In the genomic region with DNA sequence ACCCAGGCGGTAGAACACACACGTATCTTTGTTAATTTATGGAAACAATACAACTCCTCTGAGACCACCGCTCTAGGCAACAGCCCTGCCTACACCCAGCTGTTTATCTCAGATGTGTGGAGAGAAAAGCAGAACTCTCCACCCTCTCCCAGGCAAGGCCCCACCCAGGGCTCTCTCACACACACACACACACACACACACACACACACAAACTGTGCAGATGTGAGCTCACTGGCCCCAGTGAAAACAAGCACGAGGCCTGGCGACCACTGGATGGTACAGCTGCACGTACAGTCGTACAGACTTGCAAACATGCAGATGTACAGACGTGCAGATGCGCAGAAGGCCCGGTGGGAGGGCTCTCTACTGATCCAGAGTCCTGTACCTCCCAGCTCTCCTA, we compare ENCODE assay signal across 7 mouse cellular contexts. TPM values are rescaled to one million over a fixed set of nuclear protein-coding genes. Genes with fewer than 3 reads are reported as not detected.
DNase-seq lines count a peak whose midpoint lies in the region; ATAC-seq and TF ChIP-seq lines count a peak whose summit lies in the region.

No protein-coding gene starts in this region.

- no peak for ATAC-seq in midbrain, embryonic 14.5 days (ENCODE audit: low FRiP score, low TSS enrichment)
- no peak for ATAC-seq in midbrain, embryonic 11.5 days (ENCODE audit: low FRiP score)
- no peak for ATAC-seq in heart, embryonic 14.5 days (ENCODE audit: insufficient number of reproducible peaks, insufficient read depth, low FRiP score, low read depth)
- ATAC-seq in liver, postnatal 0 days = peak; percentile 83

- H3K9me3 ChIP-seq in midbrain, embryonic 14.5 days (ENCODE audit: control insufficient read depth, low read length) = no peaks in the 10 kb centered on the region
- no peaks in the 10 kb centered on the region for H3K9me3 ChIP-seq in midbrain, embryonic 11.5 days (ENCODE audit: control insufficient read depth, low read length)
- H3K9me3 ChIP-seq in heart, embryonic 14.5 days (ENCODE audit: control insufficient read depth, low read length) = no peaks in the 10 kb centered on the region
- H3K9me3 ChIP-seq in liver, postnatal 0 days (ENCODE audit: low read length) = no peaks in the 10 kb centered on the region

- no peak for TF ChIP-seq CTCF in liver, postnatal 0 days (IDR thresholded peaks at IDR 0.05; ENCODE audit: low read depth)
- TF ChIP-seq CTCF in left cerebral cortex, adult 2 months (IDR thresholded peaks at IDR 0.05) = no peak

- no peak overlapping the region for H3K4me3 ChIP-seq in midbrain, embryonic 14.5 days (replicated peaks; ENCODE audit: low read depth, low read length)
- H3K4me3 ChIP-seq in midbrain, embryonic 11.5 days (ENCODE audit: low read depth, low read length) = no peak overlapping the region
- H3K4me3 ChIP-seq in heart, embryonic 14.5 days (ENCODE audit: control insufficient read depth in 1 of 2, insufficient read depth in 1 of 2, low read depth in 1 of 2, low read length in 2 of 2) = no peak overlapping the region
- no peak overlapping the region for H3K4me3 ChIP-seq in liver, postnatal 0 days (ENCODE audit: low read depth, low read length)
- H3K4me3 ChIP-seq in left cerebral cortex, adult 2 months = no peak overlapping the region

- WGBS in midbrain, embryonic 14.5 days = 63% methylated on average over 10 of the region's 10 CpGs
- 82% methylated on average over 10 of the region's 10 CpGs for WGBS in midbrain, embryonic 11.5 days
- WGBS in heart, embryonic 14.5 days = 72% methylated on average over 10 of the region's 10 CpGs
- WGBS in liver, postnatal 0 days (ENCODE audit: insufficient replicate concordance) = 43% methylated on average over 10 of the region's 10 CpGs

- intact Hi-C loops in left cerebral cortex, adult 2 months (cut with DNase I) = no loop called here

- no peak overlapping the region for H3K27ac ChIP-seq in midbrain, embryonic 14.5 days (replicated peaks; ENCODE audit: low read depth, low read length)
- H3K27ac ChIP-seq in midbrain, embryonic 11.5 days (ENCODE audit: low read depth, low read length) = no peak overlapping the region
- peak overlapping the region in 1 of 2 experiments; percentile 27; a peak in 1 of 4 replicates for H3K27ac ChIP-seq in heart, embryonic 14.5 days (replicated peaks in 1 of 2; ENCODE audit: control insufficient read depth in 1 of 2, insufficient read depth in 1 of 2, low read depth in 2 of 2, low read length in 2 of 2)
- H3K27ac ChIP-seq in liver, postnatal 0 days (ENCODE audit: low read depth) = peak overlapping the region; percentile 69; the same call in 1 of the 2 replicates
- no peak overlapping the region for H3K27ac ChIP-seq in left cerebral cortex, adult 2 months

- no peak overlapping the region for H3K9ac ChIP-seq in midbrain, embryonic 14.5 days (replicated peaks; ENCODE audit: low read length)
- H3K9ac ChIP-seq in midbrain, embryonic 11.5 days (ENCODE audit: low read length) = no peak overlapping the region
- H3K9ac ChIP-seq in heart, embryonic 14.5 days (ENCODE audit: low read length) = peak overlapping the region; percentile 32; the same call in 1 of the 2 replicates
- H3K9ac ChIP-seq in liver, postnatal 0 days (replicated peaks) = no peak overlapping the region

- peak; percentile 44 for DNase-seq in midbrain, embryonic 14.5 days
- no peak for DNase-seq in midbrain, embryonic 11.5 days (ENCODE audit: low spot score, missing footprints)
- peak; percentile 72 for DNase-seq in liver, postnatal 0 days
- peak; percentile 59 to 77 for DNase-seq in thymus, postnatal 36 days
- no peak for DNase-seq in urinary bladder, postnatal 25 days (ENCODE audit: low spot score)
- DNase-seq in left cerebral cortex, adult 2 months (ENCODE audit: extremely low spot score in 1 of 2, low spot score in 2 of 2) = no peak

- no peak overlapping the region for H3K4me2 ChIP-seq in midbrain, embryonic 14.5 days (ENCODE audit: low read length)
- H3K4me2 ChIP-seq in midbrain, embryonic 11.5 days = no peak overlapping the region
- H3K4me2 ChIP-seq in heart, embryonic 14.5 days (ENCODE audit: low read length) = no peak overlapping the region
- H3K4me2 ChIP-seq in liver, postnatal 0 days (ENCODE audit: low read depth, low read length) = no peak overlapping the region

- peak; percentile 45; the same call in 1 of the 2 replicates for TF ChIP-seq EP300 in liver, postnatal 0 days (IDR thresholded peaks at IDR 0.05; ENCODE audit: low read depth)

- peaks cover 10% of the 10 kb centered on the region; the same call in 1 of the 2 replicates for H3K4me1 ChIP-seq in midbrain, embryonic 14.5 days (ENCODE audit: control insufficient read depth, insufficient read depth, low read length)
- peaks cover 5% of the 10 kb centered on the region for H3K4me1 ChIP-seq in midbrain, embryonic 11.5 days (ENCODE audit: control insufficient read depth, insufficient read depth, low read length)
- H3K4me1 ChIP-seq in heart, embryonic 14.5 days (ENCODE audit: control insufficient read depth in 2 of 2, insufficient read depth in 2 of 2, low read length in 2 of 2) = peaks cover 52 to 64% of the 10 kb centered on the region in 2 experiments
- H3K4me1 ChIP-seq in liver, postnatal 0 days (ENCODE audit: insufficient read depth) = peaks cover 26% of the 10 kb centered on the region

- H3K36me3 ChIP-seq in midbrain, embryonic 14.5 days (ENCODE audit: control insufficient read depth, insufficient read depth, low read length) = no peaks in the 10 kb centered on the region
- H3K36me3 ChIP-seq in midbrain, embryonic 11.5 days (ENCODE audit: control insufficient read depth, insufficient read depth, low read length) = no peaks in the 10 kb centered on the region
- H3K36me3 ChIP-seq in heart, embryonic 14.5 days (ENCODE audit: control insufficient read depth, insufficient read depth, low read length) = peaks cover 28% of the 10 kb centered on the region
- no peaks in the 10 kb centered on the region for H3K36me3 ChIP-seq in liver, postnatal 0 days (replicated peaks; ENCODE audit: insufficient read depth, low read length)

- no peaks in the 10 kb centered on the region for H3K27me3 ChIP-seq in midbrain, embryonic 14.5 days (ENCODE audit: control insufficient read depth, insufficient read depth, low read length)
- no peaks in the 10 kb centered on the region for H3K27me3 ChIP-seq in midbrain, embryonic 11.5 days (ENCODE audit: control insufficient read depth, insufficient read depth, low read length)
- H3K27me3 ChIP-seq in heart, embryonic 14.5 days (ENCODE audit: control insufficient read depth, insufficient read depth, low read length) = no peaks in the 10 kb centered on the region
- H3K27me3 ChIP-seq in liver, postnatal 0 days (ENCODE audit: insufficient read depth, low read length) = no peaks in the 10 kb centered on the region

RNA-seq across cellular contexts. Expression of gene Endou, which starts 13.8 kb away (rescaled TPM):
- polyA plus RNA-seq in midbrain, embryonic 14.5 days (2014; fragmentation: Nextera tagmentation; extraction: Ambion mirVana) = 0.14 TPM in 1 of 2 replicates, not detected in the other
- 0.18 and 0.32 TPM in 2 replicates for polyA plus RNA-seq in midbrain, embryonic 11.5 days (2014; fragmentation: Nextera tagmentation; extraction: Ambion mirVana)
- 0.19 and 0.43 TPM in 2 replicates for polyA plus RNA-seq in heart, embryonic 14.5 days (2014; fragmentation: Nextera tagmentation; extraction: Ambion mirVana)
- polyA plus RNA-seq in liver, postnatal 0 days (2015; fragmentation: Nextera tagmentation; extraction: Ambion mirVana) = 0.66 and 0.82 TPM in 2 replicates
- total RNA-seq in left cerebral cortex, adult 2 months (2021) = 1 to 10 TPM; 2.8 to 4.7 TPM

RNA-seq across cellular contexts. Expression of gene Rapgef3, which starts 22.8 kb away (rescaled TPM):
- 7.2 and 8.8 TPM in 2 replicates for polyA plus RNA-seq in midbrain, embryonic 14.5 days (2014; fragmentation: Nextera tagmentation; extraction: Ambion mirVana)
- polyA plus RNA-seq in midbrain, embryonic 11.5 days (2014; fragmentation: Nextera tagmentation; extraction: Ambion mirVana) = 3.0 and 3.2 TPM in 2 replicates
- 15.9 and 19.2 TPM in 2 replicates for polyA plus RNA-seq in heart, embryonic 14.5 days (2014; fragmentation: Nextera tagmentation; extraction: Ambion mirVana)
- 1.5 and 1.9 TPM in 2 replicates for polyA plus RNA-seq in liver, postnatal 0 days (2015; fragmentation: Nextera tagmentation; extraction: Ambion mirVana)
- 10 to 100 TPM; 46.5 to 50.4 TPM for total RNA-seq in left cerebral cortex, adult 2 months (2021)

RNA-seq across cellular contexts. Expression of gene Slc48a1, which starts 33.4 kb away (rescaled TPM):
- 72.9 and 100 TPM in 2 replicates for polyA plus RNA-seq in midbrain, embryonic 14.5 days (2014; fragmentation: Nextera tagmentation; extraction: Ambion mirVana)
- polyA plus RNA-seq in midbrain, embryonic 11.5 days (2014; fragmentation: Nextera tagmentation; extraction: Ambion mirVana) = 32.6 and 33.6 TPM in 2 replicates
- polyA plus RNA-seq in heart, embryonic 14.5 days (2014; fragmentation: Nextera tagmentation; extraction: Ambion mirVana) = 67.1 and 69.6 TPM in 2 replicates
- 59.0 and 61.1 TPM in 2 replicates for polyA plus RNA-seq in liver, postnatal 0 days (2015; fragmentation: Nextera tagmentation; extraction: Ambion mirVana)
- total RNA-seq in left cerebral cortex, adult 2 months (2021) = 100 to 1,000 TPM; 157 to 161 TPM

RNA-seq across cellular contexts. Expression of gene Rpap3, which starts 39.3 kb away (rescaled TPM):
- 45.5 and 50.3 TPM in 2 replicates for polyA plus RNA-seq in midbrain, embryonic 14.5 days (2014; fragmentation: Nextera tagmentation; extraction: Ambion mirVana)
- polyA plus RNA-seq in midbrain, embryonic 11.5 days (2014; fragmentation: Nextera tagmentation; extraction: Ambion mirVana) = 56.4 and 57.4 TPM in 2 replicates
- polyA plus RNA-seq in heart, embryonic 14.5 days (2014; fragmentation: Nextera tagmentation; extraction: Ambion mirVana) = 24.2 and 24.7 TPM in 2 replicates
- 6.7 and 7.8 TPM in 2 replicates for polyA plus RNA-seq in liver, postnatal 0 days (2015; fragmentation: Nextera tagmentation; extraction: Ambion mirVana)
- total RNA-seq in left cerebral cortex, adult 2 months (2021) = 10 to 100 TPM; 26.6 to 28.4 TPM

Comparison
In these comparisons a context has a peak if more than half of its experiments do, and no peak if none do; other contexts are left out.
1. DNase-seq: peak in midbrain, embryonic 14.5 days (single experiment), liver, postnatal 0 days (single experiment) and thymus, postnatal 36 days (2 of 2); none in midbrain, embryonic 11.5 days (single experiment), urinary bladder, postnatal 25 days (single experiment) and left cerebral cortex, adult 2 months (0 of 2).